8 mouse cellular contexts compared by ENCODE assay signal in genomic region chr1:172027010-172027808, GRCm38 (mm10). TPM values are rescaled to one million over a fixed set of nuclear protein-coding genes. Genes with fewer than 3 reads are reported as not detected.
DNase-seq lines count a peak whose midpoint lies in the region; ATAC-seq and TF ChIP-seq lines count a peak whose summit lies in the region.

No protein-coding gene starts in this region.

- peak overlapping the region; percentile 80 to 92 for H3K4me3 ChIP-seq in MEL (ENCODE audit: control insufficient read depth in 1 of 2, insufficient read depth in 1 of 2, low read depth in 2 of 2, low read length in 2 of 2)
- H3K4me3 ChIP-seq in lung, embryonic 14.5 days (ENCODE audit: low read depth, low read length) = peak overlapping the region; percentile 86
- peak overlapping the region; percentile 87 for H3K4me3 ChIP-seq in olfactory bulb, adult 2 months (ENCODE audit: insufficient read depth, low read depth, low read length)

- TF ChIP-seq POLR2A in MEL (IDR thresholded peaks at IDR 0.05; ENCODE audit: control insufficient read depth in 1 of 2, insufficient read depth in 1 of 2, low read depth in 1 of 2, low read length in 2 of 2, poor library complexity in 1 of 2) = 0 out of 4 replicates have a peak, but pooled peaks of 1 of the 2 experiments have one; percentile 51
- TF ChIP-seq POLR2A in olfactory bulb, adult 2 months (IDR thresholded peaks at IDR 0.05; ENCODE audit: insufficient read depth, low read depth, low read length) = 0 out of 2 replicates have a peak, but pooled peaks have one; percentile 50

- peaks cover 0 to 2% of the 10 kb centered on the region in 2 experiments; a peak in 1 of 4 replicates for H3K36me3 ChIP-seq in MEL (ENCODE audit: control insufficient read depth in 1 of 2, insufficient read depth in 2 of 2, low read length in 2 of 2)
- H3K36me3 ChIP-seq in lung, embryonic 14.5 days (ENCODE audit: insufficient read depth) = no peaks in the 10 kb centered on the region; the same call in 1 of the 2 replicates

- TF ChIP-seq EP300 in MEL (IDR thresholded peaks at IDR 0.05; ENCODE audit: low read depth in 1 of 2, low read length in 2 of 2) = 0 out of 4 replicates have a peak, but pooled peaks of 1 of the 2 experiments have one; percentile 20

- peaks cover 2 to 5% of the 10 kb centered on the region in 2 experiments; a peak in 2 of 4 replicates for H3K27me3 ChIP-seq in MEL (ENCODE audit: control insufficient read depth in 1 of 2, insufficient read depth in 2 of 2, low read length in 2 of 2)
- no peaks in the 10 kb centered on the region for H3K27me3 ChIP-seq in lung, embryonic 14.5 days (ENCODE audit: insufficient read depth, low read length)

- TF ChIP-seq CTCF in MEL (IDR thresholded peaks at IDR 0.05 in 2 of 3, conservative IDR thresholded peaks at IDR 0.05 in 1 of 3; ENCODE audit: control insufficient read depth in 1 of 3, insufficient read depth in 1 of 3, low read depth in 2 of 3, low read length in 3 of 3, poor library complexity in 1 of 3, severe bottlenecking in 1 of 3) = 0 out of 6 replicates have a peak, but pooled peaks of 1 of the 3 experiments have one; percentile 2
- no peak for TF ChIP-seq CTCF in lung, embryonic 14.5 days (IDR thresholded peaks at IDR 0.05; ENCODE audit: low read depth)
- TF ChIP-seq CTCF in olfactory bulb, adult 2 months (IDR thresholded peaks at IDR 0.05; ENCODE audit: insufficient read depth, low read depth, low read length) = no peak

- TF ChIP-seq RAD21 in MEL (IDR thresholded peaks at IDR 0.05; ENCODE audit: low read depth, low read length) = no peak

- ATAC-seq in frontal cortex, adult (ENCODE audit: low TSS enrichment) = peak; percentile 70
- peak; percentile 55 to 63; a peak in 3 of 4 replicates for ATAC-seq in hematopoietic stem cell, adult 5-6 weeks (replicated peaks in 1 of 2; ENCODE audit: insufficient read depth in 1 of 2, low FRiP score in 2 of 2, low TSS enrichment in 1 of 2, low read depth in 1 of 2, poor library complexity in 2 of 2, severe bottlenecking in 2 of 2)
- peak; percentile 88 for ATAC-seq in lung, embryonic 14.5 days (ENCODE audit: insufficient read depth)

- H3K9ac ChIP-seq in MEL (ENCODE audit: control insufficient read depth, low read depth, low read length, poor library complexity, severe bottlenecking) = peak overlapping the region; percentile 76
- peak overlapping the region; percentile 93 for H3K9ac ChIP-seq in lung, embryonic 14.5 days

- no peaks in the 10 kb centered on the region for H3K79me2 ChIP-seq in MEL (ENCODE audit: control insufficient read depth, insufficient read depth, low read length, poor library complexity)

- peak; percentile 75 for DNase-seq in MEL (ENCODE audit: low read depth, low spot score)
- DNase-seq in cerebellum, adult 18-20 months = peak; percentile 87 to 97
- DNase-seq in layer of hippocampus, adult 8-10 months (ENCODE audit: low spot score in 2 of 2) = peak; percentile 66 to 76
- DNase-seq in lung, embryonic 14.5 days = peak; percentile 95
- peak; percentile 64 to 67 for DNase-seq in thymus, adult 18-20 months

- peak overlapping the region; percentile 72 for H3K4me2 ChIP-seq in lung, embryonic 14.5 days

- no peak overlapping the region for H3K27ac ChIP-seq in MEL (ENCODE audit: control insufficient read depth, low read depth, low read length)
- H3K27ac ChIP-seq in lung, embryonic 14.5 days (ENCODE audit: low read depth) = peak overlapping the region; percentile 91
- H3K27ac ChIP-seq in olfactory bulb, adult 2 months (ENCODE audit: insufficient read depth, low read depth, low read length) = peak overlapping the region; percentile 89

- no peaks in the 10 kb centered on the region for H3K9me3 ChIP-seq in MEL (replicated peaks; ENCODE audit: insufficient read depth, low read length)
- no peaks in the 10 kb centered on the region for H3K9me3 ChIP-seq in lung, embryonic 14.5 days (ENCODE audit: low read depth, low read length)

- H3K4me1 ChIP-seq in MEL (ENCODE audit: control insufficient read depth in 1 of 2, insufficient read depth in 2 of 2, low read length in 2 of 2) = peaks cover 0 to 7% of the 10 kb centered on the region in 2 experiments; a peak in 2 of 4 replicates
- peaks cover 12% of the 10 kb centered on the region; the same call in 1 of the 2 replicates for H3K4me1 ChIP-seq in lung, embryonic 14.5 days (ENCODE audit: insufficient read depth)
- H3K4me1 ChIP-seq in olfactory bulb, adult 2 months (ENCODE audit: control insufficient read depth, insufficient read depth, low read length) = peaks cover 25% of the 10 kb centered on the region

- WGBS in lung, embryonic 14.5 days = under 1% methylated on average over 50 of the region's 54 CpGs
- WGBS in olfactory bulb, adult 2 months = 1% methylated on average over 47 of the region's 54 CpGs

TF ChIP-seq in MEL, 35 proteins besides CTCF, POLR2A, EP300 and RAD21:
- TF ChIP-seq POLR2AphosphoS2 (IDR thresholded peaks at IDR 0.05; ENCODE audit: low read length) (no peak), USF2 (IDR thresholded peaks at IDR 0.05; ENCODE audit: borderline replicate concordance in 1 of 2, insufficient read depth in 1 of 2, low read depth in 1 of 2, low read length in 2 of 2) (no peak), MAZ (IDR thresholded peaks at IDR 0.05; ENCODE audit: low read depth, low read length) (peak; percentile 70), NRF1 (IDR thresholded peaks at IDR 0.05; ENCODE audit: insufficient read depth, low read depth, low read length, poor library complexity, severe bottlenecking) (0 out of 2 replicates have a peak, but pooled peaks have one; percentile 6), ETS1 (IDR thresholded peaks at IDR 0.05; ENCODE audit: low read depth, low read length) (peak; percentile 18; the same call in 1 of the 2 replicates), MYB (IDR thresholded peaks at IDR 0.05; ENCODE audit: low read depth, low read length) (no peak), JUND (IDR thresholded peaks at IDR 0.05; ENCODE audit: low read depth, low read length) (peak; percentile 57; the same call in 1 of the 2 replicates), MXI1 (IDR thresholded peaks at IDR 0.05; ENCODE audit: low read depth, low read length) (0 out of 2 replicates have a peak, but pooled peaks have one; percentile 17), POLR2AphosphoS5 (IDR thresholded peaks at IDR 0.05; ENCODE audit: borderline replicate concordance, low read depth, low read length) (no peak), CHD2 (IDR thresholded peaks at IDR 0.05; ENCODE audit: low read length) (peak; percentile 28; the same call in 1 of the 2 replicates), RCOR1 (IDR thresholded peaks at IDR 0.05; ENCODE audit: low read depth, low read length) (no peak), TCF12 (IDR thresholded peaks at IDR 0.05; ENCODE audit: low read depth, low read length) (0 out of 2 replicates have a peak, but pooled peaks have one; percentile 25), NELFE (IDR thresholded peaks at IDR 0.05; ENCODE audit: low read depth, low read length) (no peak), HCFC1 (IDR thresholded peaks at IDR 0.05; ENCODE audit: low read depth, low read length) (peak; percentile 36; the same call in 1 of the 2 replicates)

RNA-seq across cellular contexts. Expression of gene Vangl2, which starts 1.0 kb away (rescaled TPM):
- total RNA-seq in MEL (2012; rRNA removed) = 0.39 and 0.88 TPM in 2 replicates
- polyA plus RNA-seq in MEL (2012; ENCODE audit: insufficient read depth in 1 of 2, insufficient read length in 2 of 2, low read depth in 1 of 2, low replicate concordance in 2 of 2, missing spikeins in 1 of 2) = 1 to 10 TPM in 1 of 2 experiments, not detected in 1; 3.0 TPM
- 5.2 TPM in 2 replicates for total RNA-seq in hematopoietic stem cell, adult 5-6 weeks (2017)
- 10 to 100 TPM; 11.1 to 16.9 (median 14.8) TPM for total RNA-seq in layer of hippocampus, adult 8-10 months (2022)
- 17.1 TPM in 2 replicates for polyA plus RNA-seq in lung, embryonic 14.5 days (2014; fragmentation: Nextera tagmentation; extraction: Ambion mirVana)
- polyA plus RNA-seq in olfactory bulb, adult 2 months (2012; ENCODE audit: insufficient read depth, insufficient read length, low replicate concordance, missing spikeins) = not detected in 2 replicates

RNA-seq across cellular contexts. Expression of gene Nhlh1, which starts 30.2 kb away (rescaled TPM):
- not detected in 2 replicates for total RNA-seq in MEL (2012; rRNA removed)
- polyA plus RNA-seq in MEL (2012; ENCODE audit: insufficient read depth in 1 of 2, insufficient read length in 2 of 2, low read depth in 1 of 2, low replicate concordance in 2 of 2, missing spikeins in 1 of 2) = not detected
- not detected in 2 replicates for total RNA-seq in hematopoietic stem cell, adult 5-6 weeks (2017)
- under 1 TPM; 0.58 to 0.98 (median 0.76) TPM for total RNA-seq in layer of hippocampus, adult 8-10 months (2022)
- not detected in 2 replicates for polyA plus RNA-seq in lung, embryonic 14.5 days (2014; fragmentation: Nextera tagmentation; extraction: Ambion mirVana)
- not detected in 2 replicates for polyA plus RNA-seq in olfactory bulb, adult 2 months (2012; ENCODE audit: insufficient read depth, insufficient read length, low replicate concordance, missing spikeins)

RNA-seq across cellular contexts. Expression of gene Copa, which starts 55.1 kb away (rescaled TPM):
- total RNA-seq in MEL (2012; rRNA removed) = 90.8 and 92.3 TPM in 2 replicates
- 100 to 1,000 TPM in 1 of 2 experiments, 10 to 100 TPM in 1; 81.2 to 118 TPM for polyA plus RNA-seq in MEL (2012; ENCODE audit: insufficient read depth in 1 of 2, insufficient read length in 2 of 2, low read depth in 1 of 2, low replicate concordance in 2 of 2, missing spikeins in 1 of 2)
- total RNA-seq in hematopoietic stem cell, adult 5-6 weeks (2017) = 126 and 139 TPM in 2 replicates
- 100 to 1,000 TPM; 149 to 159 (median 151) TPM for total RNA-seq in layer of hippocampus, adult 8-10 months (2022)
- 218 and 226 TPM in 2 replicates for polyA plus RNA-seq in lung, embryonic 14.5 days (2014; fragmentation: Nextera tagmentation; extraction: Ambion mirVana)
- polyA plus RNA-seq in olfactory bulb, adult 2 months (2012; ENCODE audit: insufficient read depth, insufficient read length, low replicate concordance, missing spikeins) = 120 and 157 TPM in 2 replicates

RNA-seq across cellular contexts. Expression of gene Ncstn, which starts 55.4 kb away (rescaled TPM):
- total RNA-seq in MEL (2012; rRNA removed) = 9.6 and 9.9 TPM in 2 replicates
- 10 to 100 TPM in 1 of 2 experiments, not detected in 1; 38.5 TPM for polyA plus RNA-seq in MEL (2012; ENCODE audit: insufficient read depth in 1 of 2, insufficient read length in 2 of 2, low read depth in 1 of 2, low replicate concordance in 2 of 2, missing spikeins in 1 of 2)
- total RNA-seq in hematopoietic stem cell, adult 5-6 weeks (2017) = 24.0 and 25.1 TPM in 2 replicates
- 10 to 100 TPM; 63.2 to 72.4 (median 66.6) TPM for total RNA-seq in layer of hippocampus, adult 8-10 months (2022)
- 131 and 133 TPM in 2 replicates for polyA plus RNA-seq in lung, embryonic 14.5 days (2014; fragmentation: Nextera tagmentation; extraction: Ambion mirVana)
- 196 TPM in 1 of 2 replicates, not detected in the other for polyA plus RNA-seq in olfactory bulb, adult 2 months (2012; ENCODE audit: insufficient read depth, insufficient read length, low replicate concordance, missing spikeins)
